Mouse (Mus musculus) liver, embryonic 18 days (tissue): ENCODE results near the gene Olfr206. TPM values are rescaled to one million over a fixed set of nuclear protein-coding genes. Genes with fewer than 3 reads are reported as not detected.

Source experiments
- polyA plus RNA-seq: library from polyadenylated mRNA; depleted of rRNA; stranded (reverse); fragments of >200 nt; gene quantifications from 2 replicates; pipeline ENCODE4 v1.2.3, GENCODE M21; 2012; rRNA removed

Gene Olfr206
- polyA plus RNA-seq = not detected in 2 replicates

DNA sequence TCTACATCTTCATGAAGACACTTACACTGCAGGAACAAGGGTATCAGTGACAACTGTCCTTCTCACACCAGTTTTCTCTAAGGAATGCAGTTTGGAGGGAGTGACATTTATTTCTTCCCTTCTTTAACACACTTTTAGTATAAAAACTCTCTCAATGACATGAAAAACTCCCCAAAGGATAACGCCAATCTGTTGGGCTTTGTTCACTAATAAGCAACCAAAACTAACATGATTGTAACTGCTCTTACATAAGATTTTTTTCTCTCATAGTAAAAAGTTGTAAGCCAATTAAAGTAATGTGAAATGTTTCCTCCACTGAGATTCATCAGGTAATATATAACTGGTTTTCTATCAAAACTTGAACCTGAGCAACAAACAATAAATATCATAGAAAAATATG is at the start of gene Olfr206:
Gene Olfr206 (minus strand): TSS at position 101 of the 400 bp plus-strand sequence.

DNA sequence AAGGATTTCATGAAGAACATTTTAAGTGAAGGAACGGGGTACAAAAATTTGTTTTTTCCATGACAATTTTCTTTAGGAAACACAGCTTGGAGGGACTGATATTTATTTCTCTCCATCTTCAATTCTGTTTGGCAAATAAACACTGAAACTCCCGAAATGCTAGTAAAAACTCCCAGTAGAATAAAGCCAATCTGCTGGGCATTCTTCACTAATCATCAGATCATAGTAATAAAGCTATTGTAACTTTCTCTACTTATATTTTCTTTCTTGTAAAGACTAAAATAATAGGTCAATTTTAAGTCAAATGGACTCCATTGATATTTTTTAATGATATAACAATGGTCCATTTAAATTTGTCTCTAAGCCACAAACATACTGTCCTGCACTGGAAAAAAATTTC is 14.8 kb upstream of the Olfr206 start, which contains the start of gene Olfr209:
Gene Olfr209 (minus strand): TSS at position 101 of the 400 bp plus-strand sequence.

DNA sequence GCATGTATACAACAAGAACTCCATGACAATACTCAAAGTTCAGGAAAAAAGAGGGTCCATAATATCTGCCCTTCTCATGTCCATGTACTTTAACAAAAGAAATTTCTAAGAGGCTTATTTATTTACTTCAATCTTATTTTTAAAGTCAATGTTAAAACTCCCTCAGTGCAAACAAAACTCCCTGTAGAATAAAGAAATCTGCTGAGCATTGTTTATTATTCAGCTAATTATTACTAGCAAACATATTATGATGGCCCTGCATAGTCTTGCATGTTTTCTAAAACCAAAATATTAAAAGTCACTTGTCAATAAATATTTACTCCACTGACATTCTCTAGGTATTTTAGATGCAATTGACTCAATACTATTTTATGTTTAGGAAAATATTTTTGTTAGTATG is 18.0 kb downstream of the Olfr206 start, which contains the start of gene Olfr205:
Gene Olfr205 (minus strand): TSS at position 101 of the 400 bp plus-strand sequence.

DNA sequence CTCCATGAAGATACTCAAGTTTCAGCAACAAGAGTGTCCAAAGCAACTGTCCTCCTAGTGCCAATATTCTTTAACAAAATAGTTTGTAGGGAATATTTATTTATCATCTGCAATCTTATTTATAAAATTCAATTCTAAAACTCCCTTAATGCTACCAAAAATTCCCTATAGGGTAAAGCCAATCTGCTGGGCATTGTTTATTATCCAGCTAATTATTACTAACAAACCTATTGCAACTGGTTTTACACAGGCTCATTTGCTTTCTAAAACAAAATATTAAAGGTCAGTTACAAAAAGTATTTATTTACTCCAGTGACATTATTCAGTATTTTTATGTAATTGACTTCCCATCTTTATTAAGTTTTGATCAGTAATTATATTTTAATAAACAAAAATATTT is 30.9 kb downstream of the Olfr206 start, which contains the start of gene Olfr204:
Gene Olfr204 (minus strand): TSS at position 101 of the 400 bp plus-strand sequence.

DNA sequence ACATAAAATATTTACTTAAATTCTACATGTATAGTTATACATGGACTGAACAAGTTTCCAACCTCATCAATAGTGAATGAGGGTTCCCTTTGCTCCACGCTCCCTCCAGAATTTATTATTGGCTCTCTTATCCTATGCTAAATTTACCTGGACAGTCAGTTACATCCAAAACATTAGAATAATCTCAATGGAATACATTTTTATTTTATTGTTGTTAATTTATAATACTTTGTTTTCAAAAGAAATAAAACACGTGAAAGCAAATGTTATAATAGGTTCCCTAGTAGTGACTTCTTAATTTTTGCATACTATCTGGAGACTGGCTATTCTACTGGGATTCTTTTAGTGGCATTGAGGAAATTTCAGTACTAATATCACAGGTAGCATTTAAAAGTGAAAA is 50.5 kb downstream of the Olfr206 start, which contains the start of gene Olfr203:
Gene Olfr203 (plus strand): TSS at position 301 of the 400 bp plus-strand sequence.

Other genes with a start within 250 kb of the Olfr206 start
- not detected in 2 replicates for gene Olfr193, start 237.4 kb downstream of the Olfr206 start, polyA plus RNA-seq
- not detected in 2 replicates for gene Olfr194, start 228.2 kb downstream of the Olfr206 start, polyA plus RNA-seq
- not detected in 2 replicates for gene Olfr195, start 202.2 kb downstream of the Olfr206 start, polyA plus RNA-seq
- not detected in 2 replicates for gene Olfr196, start 178.8 kb downstream of the Olfr206 start, polyA plus RNA-seq
- gene Olfr198, start 145.7 kb downstream of the Olfr206 start, polyA plus RNA-seq = not detected in 2 replicates
- gene Olfr199, start 129.5 kb downstream of the Olfr206 start, polyA plus RNA-seq = not detected in 2 replicates
- gene Olfr201, start 76.6 kb downstream of the Olfr206 start, polyA plus RNA-seq = 0.01 TPM in 2 replicates
- not detected in 2 replicates for gene Olfr202, start 62.5 kb downstream of the Olfr206 start, polyA plus RNA-seq
- gene Olfr203, start 50.4 kb downstream of the Olfr206 start, polyA plus RNA-seq = not detected in 2 replicates
- gene Olfr204, start 31.0 kb downstream of the Olfr206 start, polyA plus RNA-seq = not detected in 2 replicates
- not detected in 2 replicates for gene Olfr205, start 18.1 kb downstream of the Olfr206 start, polyA plus RNA-seq
- gene Olfr209, start 14.7 kb upstream of the Olfr206 start, polyA plus RNA-seq = not detected in 2 replicates
- not detected in 2 replicates for gene Gabrr3, start 58.1 kb upstream of the Olfr206 start, polyA plus RNA-seq
- gene Riox2, start 122.5 kb upstream of the Olfr206 start, polyA plus RNA-seq = 5.8 TPM in 2 replicates